Mouse (Mus musculus) bone marrow, adult 2 months (tissue): ENCODE results near the gene Atp8b3.

ENCODE experiments used
- CTCF ChIP-seq: fragments of 200-500 bp; IDR thresholded peaks from 2 replicates; pipeline ENCODE4 v1.5.1; 2011; ENCODE audit warnings: low read length, control low read depth; ENCODE audit not compliant: control insufficient read depth, insufficient read depth
- POLR2A ChIP-seq: fragments of 200-500 bp; IDR thresholded peaks from 2 replicates; pipeline ENCODE4 v1.6.1; 2011; ENCODE audit warnings: low read depth, mild to moderate bottlenecking, control low read depth, low read length, borderline replicate concordance; ENCODE audit not compliant: control insufficient read depth

DNA sequence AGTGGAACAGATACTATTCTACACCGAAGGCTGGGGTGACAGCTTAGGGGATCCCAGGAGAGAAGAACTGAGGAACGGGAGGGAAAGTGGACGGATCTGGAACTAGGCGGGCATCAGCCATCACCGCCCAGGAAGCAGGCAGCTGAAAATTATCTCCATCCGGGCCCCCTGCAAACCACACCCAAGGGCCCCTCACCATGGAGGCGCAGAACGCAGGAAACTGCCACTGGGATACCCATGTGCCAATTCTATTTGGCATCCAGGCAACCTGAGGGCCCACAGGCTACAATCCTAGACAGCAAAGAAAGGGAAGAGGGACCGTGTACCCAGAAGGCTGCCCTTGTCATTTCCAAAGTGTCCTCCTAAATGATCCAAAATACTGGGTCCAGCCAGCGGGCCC lies 31.5 kb upstream of the Atp8b3 start:
- TF ChIP-seq CTCF (no peak), POLR2A (no peak)
